Mouse (Mus musculus) hindbrain, embryonic 10.5 days (tissue): ENCODE results near the gene Fam124a. TPM values are rescaled to one million over a fixed set of nuclear protein-coding genes. Genes with fewer than 3 reads are reported as not detected.
"Not testable (repeated sequence)": the region's sequence is repeated elsewhere in the genome, so short reads cannot be mapped to it uniquely, and the experiment has no call there.

Experiments used
- DNase-seq: peaks from one replicate; pipeline ENCODE4 v3.0.0-alpha.2; 2017; ENCODE audit warnings: low spot score
- H3K27ac ChIP-seq: fragments of 300-500 bp; sonication (generic); 2 replicates; pipeline ENCODE4 v1.5.1; 2016; ENCODE audit warnings: mild to moderate bottlenecking, moderate library complexity
- H3K27me3 ChIP-seq: fragments of 300-500 bp; sonication (generic); 2 replicates; pipeline ENCODE4 v1.6.1; 2016; ENCODE audit warnings: mild to moderate bottlenecking; ENCODE audit not compliant: poor library complexity, insufficient read depth, severe bottlenecking
- H3K36me3 ChIP-seq: fragments of 300-500 bp; sonication (generic); 2 replicates; pipeline ENCODE4 v1.6.1; 2016; ENCODE audit warnings: mild to moderate bottlenecking, moderate library complexity
- H3K4me1 ChIP-seq: fragments of 300-500 bp; sonication (generic); replicated peaks from 2 replicates; pipeline ENCODE4 v1.6.1; 2016; ENCODE audit warnings: mild to moderate bottlenecking
- H3K4me3 ChIP-seq: fragments of 300-500 bp; sonication (generic); 2 replicates; pipeline ENCODE4 v1.5.1; 2016; ENCODE audit warnings: mild to moderate bottlenecking, moderate library complexity
- H3K9me3 ChIP-seq: fragments of 300-500 bp; sonication (generic); 2 replicates; pipeline ENCODE4 v1.6.1; 2016; ENCODE audit warnings: mild to moderate bottlenecking, moderate library complexity
- WGBS: fragments of 180-500 bp; shearing (Covaris S2); methylation state at CpG from one replicate; pipeline ENCODE4 v1.1.7; 2016; 5-methylcytosine and 5-hydroxymethylcytosine counted together
- polyA plus RNA-seq: library from polyadenylated mRNA; unstranded; fragments of >200 nt; fragmentation: Nextera tagmentation; extraction: Ambion mirVana; gene quantifications from 2 replicates; pipeline ENCODE4 v1.2.1, GENCODE M21; 2016

The Fam124a gene
- polyA plus RNA-seq, 1 experiment from 2014 or later = 5.8 TPM

DNA sequence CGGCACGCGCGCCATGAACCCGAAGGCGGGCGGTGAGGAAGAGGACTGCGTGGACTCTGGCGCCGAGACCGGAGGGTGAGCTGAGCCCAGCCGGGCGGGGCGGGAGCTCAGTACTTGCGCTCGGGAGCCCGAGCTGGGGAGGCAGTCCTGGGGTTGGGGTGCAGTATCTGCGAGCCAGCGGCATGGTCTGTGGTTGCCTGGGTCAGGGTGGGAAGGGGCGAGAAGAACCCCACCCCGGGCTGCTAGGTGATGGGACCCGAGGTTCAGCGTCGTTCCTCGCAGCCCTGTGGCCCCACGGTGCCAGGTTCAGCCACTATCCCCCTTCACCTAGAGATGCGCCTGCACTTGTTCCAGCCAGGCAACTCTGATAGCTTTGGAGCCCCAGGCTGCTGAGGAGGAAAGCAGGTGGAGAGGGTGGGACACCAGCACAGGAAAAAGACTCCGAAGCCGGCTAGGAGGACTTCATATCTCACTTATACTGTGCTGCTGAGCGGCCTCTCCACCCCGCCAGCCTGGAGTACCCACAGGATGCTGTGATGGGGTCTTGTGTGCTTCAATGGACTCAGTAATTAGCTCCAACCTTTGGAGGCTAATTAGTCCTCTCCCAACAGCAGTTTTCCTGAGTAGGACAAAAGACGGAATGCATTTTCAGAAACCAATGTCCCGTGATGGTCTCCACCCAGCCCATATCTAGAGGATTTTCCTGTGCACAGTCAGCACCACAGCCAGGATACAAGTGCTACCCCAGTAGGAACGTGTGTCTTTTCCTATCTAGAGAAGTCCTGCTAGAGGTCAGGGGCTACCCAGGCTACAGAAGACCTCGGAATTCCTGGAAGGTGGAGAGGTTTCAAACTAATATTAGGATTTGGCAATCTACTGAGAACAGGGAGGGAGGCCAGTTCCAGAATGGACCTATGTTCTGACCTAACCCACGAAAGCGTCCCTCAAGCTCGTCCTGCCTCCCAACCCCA is 588 bp downstream of the Fam124a start:
- no peaks in the 10 kb centered on the region for H3K9me3 ChIP-seq
- H3K27me3 ChIP-seq = peaks cover 51% of the 10 kb centered on the region
- no peak for DNase-seq
- 11% methylated on average over 38 of the region's 38 CpGs for WGBS
- H3K36me3 ChIP-seq = no peaks in the 10 kb centered on the region
- peak overlapping the region; percentile 87 for H3K27ac ChIP-seq
- H3K4me1 ChIP-seq = peaks cover 22% of the 10 kb centered on the region
- peak overlapping the region; percentile 73 for H3K4me3 ChIP-seq

DNA sequence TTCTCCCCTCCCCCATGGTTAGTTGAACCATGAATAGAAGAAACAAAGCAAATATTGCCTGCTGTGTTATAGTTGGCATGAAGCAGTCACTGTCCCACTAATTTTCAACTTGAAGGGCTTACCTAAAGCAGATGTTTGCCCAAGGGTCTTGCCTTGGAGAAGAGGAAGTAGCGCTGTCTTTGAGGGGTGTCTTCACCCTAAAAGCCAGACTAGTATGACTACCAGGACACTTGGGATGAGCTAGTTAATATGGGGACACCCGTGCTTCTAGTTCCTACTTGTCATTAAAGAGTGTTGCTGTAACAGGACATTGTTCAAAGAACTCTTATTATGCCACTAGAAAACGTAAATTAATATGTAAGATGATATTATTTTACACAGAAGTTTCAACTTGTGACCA is 1.6 kb downstream of the Fam124a start:
- 84% methylated on average over 3 of the region's 3 CpGs for WGBS
- peaks cover 51% of the 10 kb centered on the region for H3K27me3 ChIP-seq
- no peak overlapping the region for H3K4me3 ChIP-seq
- H3K9me3 ChIP-seq = no peaks in the 10 kb centered on the region
- DNase-seq = no peak
- H3K36me3 ChIP-seq = no peaks in the 10 kb centered on the region
- H3K4me1 ChIP-seq = peaks cover 29% of the 10 kb centered on the region
- no peak overlapping the region for H3K27ac ChIP-seq

DNA sequence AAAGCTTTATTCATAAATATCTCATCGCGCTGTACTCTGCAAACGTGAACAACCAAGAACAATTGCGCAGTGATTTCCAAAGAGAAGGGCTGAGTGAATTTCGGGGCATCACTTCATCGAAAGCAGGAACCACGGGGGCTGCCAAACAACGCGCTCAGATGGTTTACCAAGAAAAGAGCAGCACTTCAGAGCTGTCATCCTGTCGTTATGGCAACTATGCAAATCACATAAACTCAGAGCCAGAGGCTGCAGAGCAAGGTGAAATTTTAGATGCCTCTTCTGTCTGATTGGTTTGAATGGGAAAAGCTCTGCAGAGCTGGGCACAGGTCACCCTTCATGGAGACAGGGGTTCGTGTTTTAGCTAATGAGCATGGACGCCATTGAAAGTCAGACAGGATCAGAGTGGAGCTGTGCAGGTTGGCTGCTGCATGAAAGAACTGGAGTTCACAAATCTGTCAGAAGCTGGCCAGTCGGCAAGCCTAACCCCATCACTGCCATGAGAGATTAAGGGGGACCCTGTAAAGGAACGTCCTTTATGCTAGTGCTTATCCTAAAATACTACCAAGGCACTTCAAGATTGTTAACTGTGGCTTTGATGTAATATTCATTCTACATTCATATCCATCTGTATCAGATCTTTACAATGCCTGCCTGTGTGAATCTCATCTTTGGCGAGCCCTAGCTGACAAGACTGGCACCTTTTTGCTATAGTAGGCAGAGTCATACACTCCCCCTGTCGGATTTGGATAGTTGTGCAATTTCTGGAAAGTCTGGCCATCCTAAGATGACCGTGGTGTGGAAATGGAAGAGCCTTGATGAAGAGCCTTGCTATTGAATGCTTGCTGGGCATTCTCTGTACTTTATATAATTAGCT is 6.6 kb downstream of the Fam124a start:
- no peak for DNase-seq
- Histone ChIP-seq H3K36me3 (no peaks in the 10 kb centered on the region), H3K27me3 (peaks cover 20% of the 10 kb centered on the region), H3K9me3 (no peaks in the 10 kb centered on the region), H3K4me1 (peaks cover 10% of the 10 kb centered on the region), H3K27ac (no peak overlapping the region), H3K4me3 (no peak overlapping the region)
- WGBS = 59% methylated on average over 17 of the region's 17 CpGs

DNA sequence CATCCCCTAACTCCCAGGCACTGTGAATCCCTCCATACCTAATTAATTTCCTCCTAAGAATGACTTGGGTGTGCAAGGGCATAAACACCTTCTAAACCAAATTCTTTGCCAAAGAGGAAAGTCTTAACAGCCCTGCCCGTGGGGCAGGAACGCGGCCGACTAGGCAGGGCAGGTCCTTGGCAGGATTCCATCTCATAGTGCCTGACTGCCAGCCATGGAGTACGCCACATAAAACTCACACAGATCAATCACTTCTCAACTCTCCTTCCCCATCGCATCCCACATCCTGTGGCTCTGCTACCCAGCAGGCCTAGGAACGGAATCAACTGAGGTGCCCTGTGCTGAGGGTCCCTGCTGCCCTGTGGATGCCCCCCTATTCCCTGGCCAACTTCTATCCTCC is 8.1 kb downstream of the Fam124a start:
- Histone ChIP-seq H3K27ac (no peak overlapping the region), H3K4me1 (peaks cover 10% of the 10 kb centered on the region), H3K9me3 (no peaks in the 10 kb centered on the region), H3K27me3 (peaks cover 9% of the 10 kb centered on the region; the same call in 1 of the 2 replicates), H3K36me3 (no peaks in the 10 kb centered on the region), H3K4me3 (no peak overlapping the region)
- 87% methylated on average over 7 of the region's 7 CpGs for WGBS
- no peak for DNase-seq

DNA sequence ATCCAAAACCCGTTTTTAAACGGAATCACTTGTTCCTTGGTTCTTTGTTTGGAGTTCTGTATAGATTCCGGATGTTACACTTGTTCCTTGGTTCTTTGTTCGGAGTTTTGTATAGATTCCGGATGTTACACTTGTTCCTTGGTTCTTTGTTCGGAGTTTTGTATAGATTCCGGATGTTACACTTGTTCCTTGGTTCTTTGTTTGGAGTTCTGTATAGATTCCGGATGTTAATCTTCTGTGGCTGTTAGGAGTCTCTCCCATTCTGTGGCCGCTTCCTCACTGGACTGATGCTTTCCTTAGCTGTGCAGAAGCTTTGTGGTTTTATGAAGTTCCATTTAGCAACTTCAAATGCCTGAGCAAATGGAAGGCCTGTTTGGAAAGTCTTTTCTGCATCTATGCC is 11.3 kb downstream of the Fam124a start, which contains the start of gene Gm4131:
Gene Gm4131, minus strand, starts transcription at position 101 of the 400 bp plus-strand sequence.
- WGBS = 71% methylated on average over 9 of the region's 9 CpGs
- not testable (repeated sequence) for H3K36me3 ChIP-seq, H3K27me3 ChIP-seq, DNase-seq, H3K9me3 ChIP-seq, H3K4me3 ChIP-seq, H3K4me1 ChIP-seq, H3K27ac ChIP-seq

DNA sequence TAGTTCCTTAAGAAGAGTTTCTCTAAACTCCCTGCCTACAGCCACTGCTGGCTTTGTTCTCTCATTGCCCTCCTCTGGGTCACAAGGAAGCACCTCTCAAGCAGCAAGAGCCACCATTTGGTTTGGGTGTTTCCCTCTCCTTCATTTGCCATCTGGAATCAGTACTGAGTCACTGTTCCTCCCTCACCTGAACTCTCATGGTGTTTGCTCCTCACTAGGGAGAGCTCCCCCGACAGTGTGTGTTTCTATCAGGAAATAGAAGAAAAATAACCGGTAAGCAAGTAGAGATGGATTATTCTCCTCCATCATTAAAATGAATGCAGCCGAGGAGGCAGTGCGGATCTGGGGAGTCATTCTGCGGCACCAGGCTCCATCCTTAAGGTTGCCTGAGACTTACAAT is 13.9 kb downstream of the Fam124a start:
- Histone ChIP-seq H3K4me1 (peaks cover 8% of the 10 kb centered on the region), H3K27ac (no peak overlapping the region), H3K9me3 (no peaks in the 10 kb centered on the region), H3K4me3 (no peak overlapping the region), H3K36me3 (no peaks in the 10 kb centered on the region), H3K27me3 (peaks cover 5% of the 10 kb centered on the region; the same call in 1 of the 2 replicates)
- 93% methylated on average over 5 of the region's 5 CpGs for WGBS
- DNase-seq = no peak

- Histone ChIP-seq H3K9me3 (no peaks in the 10 kb centered on the region), H3K27ac (no peak overlapping the region), H3K36me3 (no peaks in the 10 kb centered on the region), H3K4me3 (no peak overlapping the region), H3K4me1 (peaks cover 8% of the 10 kb centered on the region), H3K27me3 (0 out of 2 replicates have a peak, but pooled peaks cover 3% of the 10 kb centered on the region)
- no peak for DNase-seq
- WGBS = 67% methylated on average over 4 of the region's 4 CpGs
These were observed 14.8 kb downstream of the Fam124a start for GRCm38 (mm10) chr14:62570299-62570698.

GRCm38 (mm10) chr14:62573454-62573853 is 17.9 kb downstream of the Fam124a start:
- Histone ChIP-seq H3K27me3 (peaks cover 3% of the 10 kb centered on the region; the same call in 1 of the 2 replicates), H3K9me3 (no peaks in the 10 kb centered on the region), H3K4me3 (no peak overlapping the region; the same call in 1 of the 2 replicates), H3K27ac (no peak overlapping the region; the same call in 1 of the 2 replicates), H3K36me3 (no peaks in the 10 kb centered on the region), H3K4me1 (peaks cover 8% of the 10 kb centered on the region)
- WGBS = 0% methylated on average over 2 of the region's 3 CpGs
- no peak for DNase-seq

- Histone ChIP-seq H3K36me3 (no peaks in the 10 kb centered on the region), H3K9me3 (no peaks in the 10 kb centered on the region), H3K27ac (no peak overlapping the region), H3K4me1 (peaks cover 8% of the 10 kb centered on the region), H3K4me3 (no peak overlapping the region), H3K27me3 (peaks cover 3% of the 10 kb centered on the region; the same call in 1 of the 2 replicates)
- DNase-seq = no peak
- WGBS = 60% methylated on average over 6 of the region's 6 CpGs
These were observed 19.4 kb downstream of the Fam124a start for GRCm38 (mm10) chr14:62574906-62575305.

GRCm38 (mm10) chr14:62575862-62576261 is 20.3 kb downstream of the Fam124a start:
- no peak overlapping the region for H3K4me3 ChIP-seq
- 66% methylated on average over 8 of the region's 8 CpGs for WGBS
- H3K27me3 ChIP-seq = peaks cover 3% of the 10 kb centered on the region; the same call in 1 of the 2 replicates
- no peak overlapping the region for H3K27ac ChIP-seq
- no peaks in the 10 kb centered on the region for H3K36me3 ChIP-seq
- DNase-seq = no peak
- H3K4me1 ChIP-seq = peaks cover 8% of the 10 kb centered on the region
- no peaks in the 10 kb centered on the region for H3K9me3 ChIP-seq

DNA sequence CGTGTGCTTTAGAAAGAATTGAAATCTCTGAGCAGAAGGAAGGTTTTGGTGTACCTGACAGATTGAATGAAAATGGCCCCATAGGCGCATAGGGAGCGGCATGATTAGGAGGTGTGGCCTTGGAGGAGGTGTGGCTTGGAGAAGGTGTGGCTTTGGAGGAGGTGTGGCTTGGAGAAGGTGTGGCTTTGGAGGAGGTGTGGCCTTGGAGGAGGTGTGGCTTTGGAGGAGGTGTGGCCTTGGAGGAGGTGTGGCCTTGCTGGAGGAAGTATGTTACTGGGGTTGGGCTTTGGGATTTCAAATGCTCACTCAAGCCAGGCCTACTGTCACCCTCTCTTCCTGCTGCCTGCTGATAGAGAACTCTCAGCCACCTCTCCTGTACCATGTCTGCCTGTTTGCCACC is 25.4 kb downstream of the Fam124a start:
- H3K27me3 ChIP-seq = peaks cover 3% of the 10 kb centered on the region; the same call in 1 of the 2 replicates
- H3K9me3 ChIP-seq = no peaks in the 10 kb centered on the region
- no peak for DNase-seq
- 84% methylated on average over 3 of the region's 3 CpGs for WGBS
- no peaks in the 10 kb centered on the region for H3K36me3 ChIP-seq
- no peak overlapping the region for H3K4me3 ChIP-seq
- H3K4me1 ChIP-seq = peaks cover 44% of the 10 kb centered on the region
- H3K27ac ChIP-seq = peak overlapping the region; percentile 25

DNA sequence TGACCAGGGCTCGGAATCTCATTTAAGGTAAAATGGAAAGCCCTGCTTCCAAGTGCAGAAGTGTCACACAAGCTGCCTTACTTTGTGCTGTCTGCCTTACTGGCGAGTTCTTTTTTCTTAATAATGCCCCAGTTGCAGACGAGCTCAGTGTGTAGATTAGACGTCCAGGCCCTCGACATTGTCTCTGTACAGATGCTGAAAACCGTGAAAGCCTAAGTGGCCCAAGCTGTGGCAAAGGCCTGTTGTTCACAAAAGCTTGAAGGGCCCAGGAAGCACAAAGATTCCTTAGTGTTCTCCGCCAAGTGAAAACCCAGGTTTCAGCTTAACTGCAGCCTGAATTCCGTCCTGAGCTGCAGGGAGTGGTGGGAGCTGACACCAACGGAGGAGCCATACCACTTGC is 26.2 kb downstream of the Fam124a start:
- no peak for DNase-seq
- no peak overlapping the region for H3K4me3 ChIP-seq
- H3K9me3 ChIP-seq = no peaks in the 10 kb centered on the region
- no peaks in the 10 kb centered on the region for H3K36me3 ChIP-seq
- peaks cover 46% of the 10 kb centered on the region for H3K4me1 ChIP-seq
- 0 out of 2 replicates have a peak, but pooled peaks cover 3% of the 10 kb centered on the region for H3K27me3 ChIP-seq
- peak overlapping the region; percentile 25 for H3K27ac ChIP-seq
- WGBS = 45% methylated on average over 9 of the region's 9 CpGs
